Mouse (Mus musculus): ENCODE results near the gene Ppp1r27.

The Ppp1r27 gene

DNA sequence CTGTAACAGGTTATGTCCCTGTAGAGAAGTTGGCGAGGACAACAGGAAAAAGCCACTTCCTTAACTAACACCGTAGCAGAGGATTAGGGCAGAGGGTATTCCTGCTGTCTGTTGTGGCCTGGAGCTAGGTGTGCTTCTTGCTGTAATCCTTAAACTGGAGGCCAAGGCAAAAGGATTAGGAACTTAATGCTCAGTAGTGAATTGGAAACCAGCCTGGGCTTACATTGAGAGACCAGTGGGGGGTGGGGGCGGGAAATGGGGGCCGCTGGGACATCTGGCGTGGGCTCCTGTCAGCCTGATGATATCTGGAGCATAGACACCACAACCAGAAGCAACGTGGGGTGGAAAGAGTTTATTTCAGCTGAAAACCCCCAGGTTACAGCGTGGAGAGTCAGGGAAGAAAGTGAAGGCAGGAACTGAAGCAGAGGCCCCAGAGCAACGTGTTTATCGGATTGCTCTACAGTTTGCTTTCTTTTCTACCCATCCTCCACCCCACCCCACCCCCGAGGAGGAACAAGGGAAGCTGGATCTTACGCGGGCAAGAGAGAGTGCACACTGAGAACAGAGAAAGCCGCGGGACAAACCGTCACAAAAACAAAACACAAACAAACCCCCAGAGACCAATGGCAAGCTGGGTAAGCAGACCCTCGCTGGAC is 40.4 kb downstream of the Ppp1r27 start:
- no peak for DNase-seq

DNA sequence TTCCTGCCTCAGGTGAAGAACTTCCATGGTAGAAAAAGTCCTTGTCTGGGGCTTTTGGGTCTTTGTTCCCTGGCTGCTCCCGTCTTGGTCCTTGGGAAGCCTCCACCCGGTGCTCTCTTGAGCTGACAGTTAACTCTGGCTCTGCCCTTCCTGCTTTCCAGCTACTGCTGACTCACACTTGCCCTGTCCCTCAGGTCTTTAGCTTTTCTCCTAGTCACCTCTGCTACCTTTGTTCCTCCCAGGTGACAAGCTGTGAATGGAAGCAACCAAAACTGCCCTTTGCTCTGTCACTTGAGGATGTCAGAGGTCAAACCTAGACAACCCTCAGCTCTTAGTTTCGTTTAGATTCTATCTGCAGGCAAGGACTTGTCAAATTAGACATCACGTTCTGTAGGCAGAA is 41.0 kb downstream of the Ppp1r27 start:
- no peak for DNase-seq

DNA sequence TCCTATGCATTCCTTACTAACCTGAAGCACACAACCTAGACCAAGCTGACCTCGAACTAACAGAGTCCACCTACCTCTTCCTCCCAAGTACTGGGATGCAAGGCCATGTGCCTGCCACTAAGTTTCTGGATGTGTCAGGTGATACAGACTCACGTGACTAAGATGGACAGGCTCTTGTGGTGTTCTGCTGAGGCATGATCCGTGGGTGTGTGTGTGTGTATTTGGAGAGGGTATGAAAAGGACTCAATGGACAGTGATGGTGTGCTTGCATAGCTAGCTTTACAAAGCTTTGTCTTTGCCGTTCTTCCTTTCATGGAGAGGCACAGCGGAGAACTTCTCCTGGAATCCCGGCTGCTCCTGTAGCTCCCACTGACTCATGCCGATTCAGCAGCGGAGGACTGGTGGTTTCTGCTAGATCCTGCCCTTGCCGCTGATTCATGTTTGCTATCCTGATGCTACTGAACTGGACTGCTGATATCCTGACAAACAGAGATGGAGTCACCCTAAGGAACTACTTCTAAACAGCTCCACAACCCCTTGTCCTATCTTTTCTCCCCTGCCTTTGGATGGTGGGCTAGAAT is 42.6 kb downstream of the Ppp1r27 start:
- no peak for DNase-seq

DNA sequence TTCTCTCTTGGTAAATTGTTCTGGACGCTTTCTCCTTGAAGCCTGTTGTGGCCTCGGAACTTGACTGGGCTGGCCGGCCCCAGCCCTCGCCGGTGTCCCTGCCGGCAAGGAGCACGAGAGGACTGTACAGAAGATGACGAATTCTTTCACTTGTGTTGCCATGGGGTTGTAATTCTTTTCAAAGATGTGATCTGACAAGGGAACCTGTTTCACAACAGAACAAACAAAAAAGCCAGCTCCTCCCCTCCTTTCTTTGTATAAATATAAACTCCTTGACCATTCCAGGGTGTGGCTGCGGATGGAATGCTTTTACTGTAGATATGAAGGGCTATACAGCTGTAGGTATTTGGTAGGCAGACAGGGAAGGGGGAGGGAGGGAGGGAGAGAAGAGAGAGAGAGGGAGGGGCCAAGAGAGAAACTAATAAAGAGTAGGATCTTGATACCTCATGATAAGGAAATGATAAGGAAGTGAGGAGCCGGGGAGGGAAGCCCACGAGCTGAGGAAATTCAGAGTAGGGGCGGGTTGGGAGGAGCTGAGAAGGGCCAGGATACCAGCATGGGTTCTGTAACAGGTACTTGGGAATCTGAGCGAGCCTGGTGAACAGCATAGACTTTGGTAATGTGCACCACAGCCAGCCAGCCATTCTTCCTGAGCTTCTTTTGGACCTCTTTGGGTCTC is 43.2 kb downstream of the Ppp1r27 start:
- peak; percentile 64 to 83 for DNase-seq

DNA sequence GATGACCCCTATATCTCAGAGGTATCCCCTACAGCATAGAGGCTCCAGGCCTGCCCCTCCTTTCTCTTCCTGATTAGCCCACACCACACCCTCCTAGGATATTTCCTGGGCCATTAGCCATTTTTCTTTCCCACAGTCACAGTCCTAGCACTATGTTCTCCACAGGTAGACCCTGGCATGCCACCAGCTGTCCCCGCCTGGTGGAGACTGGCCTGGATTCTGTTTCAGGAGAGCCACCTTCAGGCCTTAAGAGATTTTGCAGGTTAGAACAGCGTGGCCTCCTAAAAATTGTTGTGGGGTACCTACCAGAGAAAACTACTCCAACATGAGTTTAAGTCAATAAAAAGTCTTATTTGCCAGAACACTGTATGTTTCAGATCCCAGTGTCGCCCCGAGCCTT is 44.0 kb downstream of the Ppp1r27 start:
- DNase-seq: peak; percentile 66 to 81

DNA sequence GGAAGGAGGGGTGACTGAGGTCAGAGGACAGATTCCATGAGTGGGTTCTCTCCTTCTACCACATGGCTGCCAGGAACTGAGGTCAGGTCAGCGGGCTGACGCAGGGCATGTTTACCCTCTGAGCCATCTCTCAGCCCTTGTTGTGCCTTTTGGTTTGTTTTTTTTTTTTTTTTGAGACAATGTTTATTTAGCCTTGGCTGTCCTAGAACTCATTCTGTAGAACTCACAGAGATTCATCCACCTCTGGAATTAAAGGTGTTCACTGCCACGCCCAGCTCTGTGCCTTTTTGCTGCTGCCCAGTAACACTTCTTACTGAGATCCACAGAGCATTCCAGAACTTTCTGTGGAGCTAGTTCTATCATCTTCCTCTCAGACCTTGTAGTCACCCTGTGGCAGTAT is 45.3 kb downstream of the Ppp1r27 start:
- no peak for DNase-seq

DNA sequence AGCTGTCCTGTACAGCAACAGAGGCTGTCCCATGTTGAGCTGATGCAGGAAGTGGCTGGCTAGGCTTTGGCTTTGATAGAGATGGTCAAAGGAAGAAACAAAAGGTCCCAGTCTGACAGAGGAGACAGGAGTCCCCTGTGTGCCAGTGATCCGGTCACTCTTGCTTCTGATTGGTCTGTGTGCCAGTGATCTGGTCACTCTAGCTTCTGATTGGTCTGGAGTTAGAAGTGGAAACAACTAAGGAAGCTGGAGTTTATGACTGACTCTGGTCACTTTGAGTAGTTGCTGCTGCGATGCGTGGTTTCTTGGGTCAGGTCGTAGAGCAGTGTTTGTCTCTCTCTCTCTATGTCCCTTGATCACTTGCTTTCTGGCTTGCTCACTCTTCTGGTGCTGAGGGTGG is 49.2 kb downstream of the Ppp1r27 start:
- DNase-seq: no peak

DNA sequence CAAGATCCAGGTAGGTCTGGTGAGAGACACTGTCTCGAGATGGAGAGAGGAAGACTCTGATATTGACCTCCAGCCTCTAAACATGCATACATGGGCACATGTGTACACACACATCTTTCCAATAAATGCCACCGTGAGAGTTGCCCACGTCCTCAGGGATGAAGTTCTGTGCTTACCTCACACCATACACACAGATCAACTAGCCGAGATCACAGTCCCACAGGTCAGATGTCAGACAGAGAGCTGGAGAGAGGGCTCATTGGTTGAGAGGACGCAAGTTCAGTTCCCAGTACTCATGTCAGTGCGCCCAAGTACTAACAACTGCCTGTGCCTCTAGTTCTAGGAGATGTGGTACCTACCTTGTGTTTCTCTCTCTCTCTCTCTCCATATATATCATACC is 49.9 kb downstream of the Ppp1r27 start:
- no peak for DNase-seq

DNA sequence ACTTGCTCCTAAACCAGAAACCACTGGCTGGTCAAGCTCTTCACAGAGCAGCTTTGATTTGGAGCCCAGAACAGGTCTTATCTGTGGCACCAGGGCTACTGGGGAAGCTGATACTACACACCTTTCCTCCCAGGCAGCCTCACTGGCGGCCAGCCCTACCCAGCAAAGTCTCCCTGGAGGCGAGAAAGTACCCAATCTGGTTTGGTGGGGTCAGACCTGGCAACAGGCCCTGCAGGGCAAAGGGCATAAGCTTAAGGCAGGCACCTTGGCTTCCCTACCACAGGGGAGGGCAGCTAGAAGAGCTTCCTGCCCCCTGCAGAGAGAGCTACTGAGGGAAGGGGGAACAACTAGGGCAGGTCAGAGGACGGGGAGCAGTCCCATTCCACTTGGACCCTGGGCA is 50.6 kb downstream of the Ppp1r27 start:
- DNase-seq: peak; percentile 86 to 92
